Mouse (Mus musculus): ENCODE data around the gene Olfr571. TPM values are rescaled to one million over a fixed set of nuclear protein-coding genes. Genes with fewer than 3 reads are reported as not detected.

Olfr571 gene
- polyA plus RNA-seq, 1 experiment = not detected

GRCm38 (mm10) chr7:102876822-102877221, 40.5 kb downstream of the Olfr571 start, which contains the start of gene Olfr568:
Olfr568 (plus strand) TSS chr7:102877122.
- TF ChIP-seq POLR2A (IDR thresholded peaks at IDR 0.05; ENCODE audit: low read depth, low read length) (no peak), CTCF (conservative IDR thresholded peaks at IDR 0.05; ENCODE audit: insufficient read depth, insufficient read length, low read depth, low read length) (no peak)
- no peak within 1 kb of the TSS for H3K4me3 ChIP-seq (ENCODE audit: insufficient read depth, low read depth, low read length)
- H3K27me3 ChIP-seq (replicated peaks; ENCODE audit: control insufficient read depth, insufficient read depth, low read length) = no peaks in the 10 kb centered on the region
- DNase-seq = no peak
- H3K27ac ChIP-seq (ENCODE audit: insufficient read depth, low read depth, low read length) = no peak within 1 kb of the TSS
- H3K36me3 ChIP-seq (ENCODE audit: control insufficient read depth, insufficient read depth, low read length) = no peaks in the 10 kb centered on the region
- no peaks in the 10 kb centered on the region for H3K4me1 ChIP-seq (ENCODE audit: control insufficient read depth, insufficient read depth, low read length)

GRCm38 (mm10) chr7:102858665-102859064, 58.7 kb downstream of the Olfr571 start, which contains the start of gene Olfr566:
Olfr566 (minus strand) TSS chr7:102858765.
- DNase-seq = no peak
- 90% methylated on average over 1 of the region's 1 CpGs for WGBS
- Histone ChIP-seq H3K27me3 (replicated peaks; ENCODE audit: control insufficient read depth, insufficient read depth, low read length) (no peaks in the 10 kb centered on the region), H3K4me1 (ENCODE audit: control insufficient read depth, insufficient read depth, low read length) (no peaks in the 10 kb centered on the region), H3K4me3 (ENCODE audit: insufficient read depth, low read depth, low read length) (no peak within 1 kb of the TSS), H3K27ac (ENCODE audit: insufficient read depth, low read depth, low read length) (no peak within 1 kb of the TSS), H3K36me3 (ENCODE audit: control insufficient read depth, insufficient read depth, low read length) (no peaks in the 10 kb centered on the region)
- TF ChIP-seq CTCF (conservative IDR thresholded peaks at IDR 0.05; ENCODE audit: insufficient read depth, insufficient read length, low read depth, low read length) = no peak
- TF ChIP-seq POLR2A (IDR thresholded peaks at IDR 0.05; ENCODE audit: low read depth, low read length) = no peak

- no peak for DNase-seq
- no peaks in the 10 kb centered on the region for H3K36me3 ChIP-seq (ENCODE audit: control insufficient read depth, insufficient read depth, low read length)
- no peaks in the 10 kb centered on the region for H3K27me3 ChIP-seq (replicated peaks; ENCODE audit: control insufficient read depth, insufficient read depth, low read length)
- H3K4me3 ChIP-seq (ENCODE audit: insufficient read depth, low read depth, low read length) = no peak overlapping the region
- no peaks in the 10 kb centered on the region for H3K4me1 ChIP-seq (ENCODE audit: control insufficient read depth, insufficient read depth, low read length)
- no peak overlapping the region for H3K27ac ChIP-seq (ENCODE audit: insufficient read depth, low read depth, low read length)
- no peak for TF ChIP-seq POLR2A (IDR thresholded peaks at IDR 0.05; ENCODE audit: low read depth, low read length)
- no peak for TF ChIP-seq CTCF (conservative IDR thresholded peaks at IDR 0.05; ENCODE audit: insufficient read depth, insufficient read length, low read depth, low read length)
Measured at GRCm38 (mm10) chr7:102855807-102856206, 61.5 kb downstream of the Olfr571 start.

Other genes starting within 250 kb of the Olfr571 start
- 9.7 and 11.7 TPM in 2 replicates for gene Trim68, start 230.2 kb downstream of the Olfr571 start, polyA plus RNA-seq (2012; rRNA removed)
- gene Olfr557, start 221.6 kb downstream of the Olfr571 start, polyA plus RNA-seq (2012; rRNA removed) = not detected in 2 replicates
- gene Olfr558, start 215.3 kb downstream of the Olfr571 start, polyA plus RNA-seq (2012; rRNA removed) = 1.9 and 2.6 TPM in 2 replicates
- not detected in 2 replicates for gene Olfr33, start 198.5 kb downstream of the Olfr571 start, polyA plus RNA-seq (2012; rRNA removed)
- gene Olfr559, start 190.0 kb downstream of the Olfr571 start, polyA plus RNA-seq (2012; rRNA removed) = not detected in 2 replicates
- gene Olfr560, start 158.2 kb downstream of the Olfr571 start, polyA plus RNA-seq (2012; rRNA removed) = not detected in 2 replicates
- gene Olfr78, start 158.1 kb downstream of the Olfr571 start, polyA plus RNA-seq (2012; rRNA removed) = 1.9 and 3.2 TPM in 2 replicates
- gene Olfr561, start 146.3 kb downstream of the Olfr571 start, polyA plus RNA-seq (2012; rRNA removed) = not detected in 2 replicates
- not detected in 2 replicates for gene Olfr564, start 114.1 kb downstream of the Olfr571 start, polyA plus RNA-seq (2012; rRNA removed)
- not detected in 2 replicates for gene Olfr566, start 58.8 kb downstream of the Olfr571 start, polyA plus RNA-seq (2012; rRNA removed)
- not detected in 2 replicates for gene Olfr568, start 40.4 kb downstream of the Olfr571 start, polyA plus RNA-seq (2012; rRNA removed)
- not detected in 2 replicates for gene Olfr569, start 26.7 kb downstream of the Olfr571 start, polyA plus RNA-seq (2012; rRNA removed)
- not detected in 2 replicates for gene Olfr570, start 23.0 kb downstream of the Olfr571 start, polyA plus RNA-seq (2012; rRNA removed)
- not detected in 2 replicates for gene Olfr572, start 6.9 kb upstream of the Olfr571 start, polyA plus RNA-seq (2012; rRNA removed)
- gene Olfr573-ps1, start 25.0 kb upstream of the Olfr571 start, polyA plus RNA-seq (2012; rRNA removed) = not detected in 2 replicates
- not detected in 2 replicates for gene Olfr574, start 30.9 kb upstream of the Olfr571 start, polyA plus RNA-seq (2012; rRNA removed)
- not detected in 2 replicates for gene Olfr575, start 41.2 kb upstream of the Olfr571 start, polyA plus RNA-seq (2012; rRNA removed)
- gene Olfr576, start 45.1 kb upstream of the Olfr571 start, polyA plus RNA-seq (2012; rRNA removed) = not detected in 2 replicates
- gene Olfr577, start 58.4 kb upstream of the Olfr571 start, polyA plus RNA-seq (2012; rRNA removed) = not detected in 2 replicates
- not detected in 2 replicates for gene Olfr578, start 71.8 kb upstream of the Olfr571 start, polyA plus RNA-seq (2012; rRNA removed)
- not detected in 2 replicates for gene Olfr582, start 120.5 kb upstream of the Olfr571 start, polyA plus RNA-seq (2012; rRNA removed)
- not detected in 2 replicates for gene Olfr583, start 133.8 kb upstream of the Olfr571 start, polyA plus RNA-seq (2012; rRNA removed)
- not detected in 2 replicates for gene Olfr584, start 164.3 kb upstream of the Olfr571 start, polyA plus RNA-seq (2012; rRNA removed)
- not detected in 2 replicates for gene Olfr585, start 180.2 kb upstream of the Olfr571 start, polyA plus RNA-seq (2012; rRNA removed)
- gene Olfr586, start 208.1 kb upstream of the Olfr571 start, polyA plus RNA-seq (2012; rRNA removed) = not detected in 2 replicates
- not detected in 2 replicates for gene Olfr588-ps1, start 223.3 kb upstream of the Olfr571 start, polyA plus RNA-seq (2012; rRNA removed)
- gene Olfr589, start 238.8 kb upstream of the Olfr571 start, polyA plus RNA-seq (2012; rRNA removed) = not detected in 2 replicates